Mouse (Mus musculus) myocyte (in vitro differentiated cells): Measurements from ENCODE around the gene St3gal3.

Source experiments
- CEBPB ChIP-seq: IDR thresholded peaks from 2 replicates; pipeline ENCODE4 v1.6.1; 2011; ENCODE audit warnings: mild to moderate bottlenecking, moderate library complexity; ENCODE audit not compliant: poor library complexity, insufficient read depth, severe bottlenecking
- E2F4 ChIP-seq: IDR thresholded peaks from one replicate; pipeline ENCODE4 v1.6.1; 2011; ENCODE audit warnings: mild to moderate bottlenecking, control low read depth, moderate library complexity; ENCODE audit not compliant: insufficient read depth
- MAX ChIP-seq: IDR thresholded peaks from one replicate; pipeline ENCODE4 v1.6.1; 2011; ENCODE audit warnings: low read depth, mild to moderate bottlenecking, control low read depth
- POLR2A ChIP-seq: IDR thresholded peaks from one replicate; pipeline ENCODE4 v1.6.1; 2011; ENCODE audit warnings: low read depth, mild to moderate bottlenecking, control low read depth, moderate library complexity; ENCODE audit not compliant: insufficient read length
- POLR2AphosphoS2 ChIP-seq: IDR thresholded peaks from one replicate; pipeline ENCODE4 v1.6.1; 2011; ENCODE audit warnings: low read depth, control low read depth; ENCODE audit not compliant: insufficient read length
- SRF ChIP-seq: IDR thresholded peaks from one replicate; pipeline ENCODE4 v1.6.1; 2011; ENCODE audit warnings: low read depth; ENCODE audit not compliant: control insufficient read depth, insufficient read length
- TCF12 ChIP-seq: IDR thresholded peaks from one replicate; pipeline ENCODE4 v1.6.1; 2011; ENCODE audit warnings: mild to moderate bottlenecking, control low read depth; ENCODE audit not compliant: poor library complexity, insufficient read depth, severe bottlenecking
- USF1 ChIP-seq: IDR thresholded peaks from one replicate; pipeline ENCODE4 v1.6.1; 2011; ENCODE audit warnings: low read depth, mild to moderate bottlenecking, control low read depth, moderate library complexity

- no peak for TF ChIP-seq POLR2A
- TF ChIP-seq MAX: no peak
- TF ChIP-seq E2F4: no peak
- TF ChIP-seq TCF12: no peak
- no peak for TF ChIP-seq SRF
- TF ChIP-seq CEBPB: no peak
- TF ChIP-seq USF1: no peak
- TF ChIP-seq POLR2AphosphoS2: no peak
These were observed 44.3 kb downstream of the St3gal3 start for GRCm38 (mm10) chr4:118090449-118090848.
